Mouse (Mus musculus) spleen, adult 2 months (tissue): ENCODE data around the gene Lrfn3. TPM values are rescaled to one million over a fixed set of nuclear protein-coding genes. Genes with fewer than 3 reads are reported as not detected.
A peak's percentile ranks its signal among the peaks of the same experiment; 100 is the strongest.

Source experiments
- DNase-seq, 2 experiments: peaks; one replicate each; pipeline versions ENCODE4 v3.0.0 to v3.0.0-alpha.2; 2012 to 2021; ENCODE audit warnings: low spot score in 2 of 2, low read depth in 1 of 2
- H3K27ac ChIP-seq: fragments of 200-500 bp; 2 replicates; pipeline ENCODE4 v1.5.1; 2012; ENCODE audit warnings: low read length, inconsistent platforms; ENCODE audit not compliant: insufficient read depth
- H3K27me3 ChIP-seq: fragments of 200-500 bp; 2 replicates; pipeline ENCODE4 v1.6.1; 2012; ENCODE audit warnings: mild to moderate bottlenecking, moderate library complexity, low read length, inconsistent platforms; ENCODE audit not compliant: control insufficient read depth, insufficient read depth
- H3K36me3 ChIP-seq: fragments of 200-500 bp; 2 replicates; pipeline ENCODE4 v1.6.1; 2012; ENCODE audit warnings: mild to moderate bottlenecking, low read length, inconsistent platforms; ENCODE audit not compliant: control insufficient read depth, insufficient read depth
- H3K4me1 ChIP-seq: fragments of 200-500 bp; 2 replicates; pipeline ENCODE4 v1.6.1; 2011; ENCODE audit warnings: inconsistent platforms; ENCODE audit not compliant: control insufficient read depth, insufficient read depth, insufficient read length
- H3K4me3 ChIP-seq: fragments of 200-500 bp; 2 replicates; pipeline ENCODE4 v1.5.1; 2011; ENCODE audit warnings: mild to moderate bottlenecking, inconsistent platforms; ENCODE audit not compliant: insufficient read depth, insufficient read length; ENCODE audit errors: extremely low read depth
- CTCF ChIP-seq: fragments of 200-500 bp; IDR thresholded peaks from 2 replicates; pipeline ENCODE4 v1.5.1; 2011; ENCODE audit warnings: mild to moderate bottlenecking, inconsistent platforms; ENCODE audit not compliant: insufficient read depth, insufficient read length, insufficient replicate concordance; ENCODE audit errors: extremely low read depth
- POLR2A ChIP-seq: fragments of 200-500 bp; IDR thresholded peaks from 2 replicates; pipeline ENCODE4 v1.6.1; 2011; ENCODE audit warnings: low read depth, low read length, inconsistent platforms
- WGBS: fragments of 180-500 bp; shearing (Covaris S2); methylation state at CpG from one replicate; pipeline ENCODE4 v1.1.7; 2018; 5-methylcytosine and 5-hydroxymethylcytosine counted together
- polyA plus RNA-seq: library from polyadenylated mRNA; depleted of rRNA; stranded (reverse); fragments of >200 nt; gene quantifications from 2 replicates; pipeline ENCODE4 v1.2.3, GENCODE M21; 2012

Lrfn3 gene
- polyA plus RNA-seq, 1 experiment: 2.7 TPM

DNA sequence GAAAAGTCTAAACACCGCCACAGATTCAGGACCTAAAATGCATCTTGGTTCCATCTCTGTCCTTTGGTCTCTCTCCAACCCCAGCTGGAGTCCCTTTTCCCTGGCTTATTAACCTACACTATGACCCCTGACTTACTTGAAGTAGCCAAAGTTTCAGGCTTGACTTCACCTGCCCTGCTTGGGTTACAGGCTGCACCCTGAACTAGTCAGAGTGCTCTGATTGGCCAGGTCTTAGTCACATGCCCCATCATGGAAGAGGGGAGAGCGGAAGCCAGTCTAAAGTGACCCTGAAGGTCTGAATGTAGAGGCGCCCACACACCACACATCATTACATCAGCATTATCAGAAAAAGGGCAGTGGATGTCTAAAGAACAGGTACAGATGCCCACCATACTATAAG is 44.4 kb downstream of the Lrfn3 start:
- peaks cover 5% of the 10 kb centered on the region; the same call in 1 of the 2 replicates for H3K4me1 ChIP-seq
- no peak for DNase-seq
- H3K27ac ChIP-seq: no peak overlapping the region
- H3K4me3 ChIP-seq: no peak overlapping the region
- peaks cover 1% of the 10 kb centered on the region for H3K36me3 ChIP-seq
- no peak for TF ChIP-seq POLR2A
- TF ChIP-seq CTCF: no peak
- H3K27me3 ChIP-seq: no peaks in the 10 kb centered on the region
- 98% methylated on average over 3 of the region's 3 CpGs for WGBS

DNA sequence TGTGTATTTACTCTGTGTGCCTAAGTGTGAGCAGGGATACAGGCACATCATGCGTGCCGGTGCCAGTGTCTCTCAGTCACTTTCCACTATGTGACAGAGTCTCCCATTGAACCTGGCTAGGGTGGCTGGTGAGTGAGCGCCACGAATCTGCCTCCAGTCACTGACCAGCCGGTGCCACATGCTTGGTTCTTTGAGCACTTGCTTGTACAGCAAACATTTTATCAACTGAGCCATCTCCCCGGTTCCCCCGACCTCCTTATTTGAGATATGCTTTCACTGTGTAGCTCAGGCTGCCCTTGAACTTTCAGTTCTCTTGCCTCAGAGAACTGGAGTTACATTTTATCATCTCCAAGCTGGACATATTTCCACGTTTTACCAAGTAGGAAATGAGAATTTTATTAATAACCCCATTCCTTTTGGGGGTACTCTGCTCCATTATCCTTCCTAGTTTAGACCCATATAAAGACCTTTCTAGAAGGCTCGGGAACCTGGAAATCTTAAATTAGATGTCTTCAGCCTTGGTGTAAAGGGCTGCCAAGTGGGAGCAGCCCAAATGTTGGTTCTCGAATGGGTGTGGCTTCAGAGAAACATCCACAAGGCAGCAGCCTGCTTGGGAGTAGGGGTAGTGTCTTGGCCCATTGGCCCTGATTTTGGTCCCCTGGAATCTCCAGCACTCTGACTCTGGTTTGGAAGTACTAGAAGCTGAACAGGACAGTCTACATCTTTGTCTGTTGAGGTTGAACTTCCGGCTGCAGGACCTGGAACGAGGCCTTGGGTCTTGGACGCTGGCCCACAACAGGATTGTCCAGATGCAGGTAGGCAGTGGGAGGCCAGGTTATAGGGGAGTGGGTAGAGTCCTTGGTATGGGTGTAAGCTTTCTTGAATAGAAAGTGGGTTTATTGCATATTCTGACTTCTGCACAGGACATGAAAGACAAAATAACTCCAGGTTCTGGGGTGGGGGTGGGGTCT is 46.7 kb downstream of the Lrfn3 start:
- Histone ChIP-seq H3K36me3 (peaks cover 3% of the 10 kb centered on the region), H3K4me3 (no peak overlapping the region), H3K27me3 (no peaks in the 10 kb centered on the region), H3K4me1 (peaks cover 2% of the 10 kb centered on the region; the same call in 1 of the 2 replicates), H3K27ac (no peak overlapping the region)
- no peak for DNase-seq
- WGBS: 81% methylated on average over 13 of the region's 13 CpGs
- TF ChIP-seq CTCF (no peak), POLR2A (no peak)

DNA sequence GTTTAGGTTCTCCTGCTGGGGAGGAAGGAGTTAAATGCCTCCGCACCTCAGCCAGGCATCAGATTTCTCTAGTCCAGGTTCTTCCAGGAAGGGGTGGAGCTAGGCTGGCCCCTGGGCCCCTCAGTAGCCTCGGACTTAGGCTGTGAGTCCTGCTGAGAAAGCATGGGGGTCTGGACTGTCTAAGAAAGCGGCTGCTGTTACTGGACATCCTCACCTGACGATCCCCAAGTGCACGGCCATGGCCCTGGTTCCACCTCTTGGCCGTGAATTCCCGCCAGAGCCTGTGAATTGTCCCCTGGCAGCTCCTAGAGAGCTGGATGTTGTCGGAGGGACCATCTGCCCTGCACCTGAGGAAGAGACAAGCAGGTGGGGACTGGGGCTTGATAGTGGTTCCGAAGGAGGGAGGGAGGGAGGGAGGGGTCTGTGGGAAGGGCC is 47.8 kb downstream of the Lrfn3 start, which contains the start of gene Syne4:
Syne4 (plus strand) TSS at position 87 of the 435 bp plus-strand sequence.
- TF ChIP-seq CTCF (no peak), POLR2A (no peak)
- H3K4me3 ChIP-seq: no peak within 1 kb of the TSS
- no peaks in the 10 kb centered on the region for H3K4me1 ChIP-seq
- DNase-seq: no peak
- WGBS: 57% methylated on average over 9 of the region's 9 CpGs
- H3K27ac ChIP-seq: no peak within 1 kb of the TSS
- H3K27me3 ChIP-seq: no peaks in the 10 kb centered on the region
- H3K36me3 ChIP-seq: peaks cover 3% of the 10 kb centered on the region

DNA sequence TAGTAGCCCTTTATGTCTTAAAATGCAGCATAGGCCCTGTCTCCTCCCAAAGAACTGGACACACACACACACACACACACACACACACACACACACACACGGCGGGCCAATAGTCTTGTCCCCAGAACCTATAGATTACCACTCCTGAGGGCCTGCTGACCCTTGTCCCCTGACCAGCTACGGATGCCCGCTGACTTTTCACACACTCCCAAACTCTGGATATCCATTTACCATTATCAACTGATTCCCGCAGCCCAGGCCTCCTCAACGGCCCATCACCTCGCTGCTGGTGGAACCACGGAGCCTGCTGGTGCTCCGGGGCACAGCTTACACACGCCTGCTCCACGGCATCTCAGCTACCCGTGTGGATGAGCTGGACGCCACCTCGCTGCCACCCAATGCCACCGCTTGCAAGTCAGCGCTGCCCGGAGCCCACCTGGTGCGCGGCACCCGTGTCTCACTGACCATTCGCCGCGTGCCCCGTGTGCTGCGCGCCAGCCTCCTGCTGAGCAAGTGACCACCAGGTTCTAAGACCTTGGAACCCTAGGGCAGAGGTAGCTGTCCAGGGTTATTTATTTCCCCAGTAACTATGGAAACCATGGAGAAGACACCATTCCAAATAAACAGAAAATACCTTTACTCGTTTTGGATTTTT is 48.8 kb downstream of the Lrfn3 start:
- no peak overlapping the region for H3K4me3 ChIP-seq
- DNase-seq: no peak
- H3K27ac ChIP-seq: no peak overlapping the region

DNA sequence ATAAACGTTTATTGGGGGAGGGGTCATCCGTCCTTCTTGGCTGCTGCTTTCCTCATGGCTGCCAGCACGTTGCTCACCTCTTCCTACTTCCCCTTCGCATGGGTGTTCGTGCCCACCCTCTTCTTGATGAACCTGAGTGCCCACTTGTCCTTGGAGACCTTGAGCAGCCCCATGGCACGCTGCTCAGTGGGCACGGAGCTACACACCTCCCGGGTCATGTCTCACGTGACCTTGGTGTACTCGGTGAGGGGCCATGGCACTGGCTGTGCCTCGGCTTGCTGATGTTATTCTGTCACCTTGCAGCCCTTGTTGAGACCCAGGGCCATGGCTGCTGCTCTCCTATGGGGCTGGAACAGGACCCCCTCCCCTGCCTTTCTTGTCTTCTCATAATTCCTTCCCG is 52.4 kb downstream of the Lrfn3 start:
- 89% methylated on average over 12 of the region's 12 CpGs for WGBS
- H3K36me3 ChIP-seq: peaks cover 3% of the 10 kb centered on the region
- no peak for DNase-seq
- peaks cover 3% of the 10 kb centered on the region; the same call in 1 of the 2 replicates for H3K4me1 ChIP-seq
- no peak overlapping the region for H3K4me3 ChIP-seq
- H3K27me3 ChIP-seq: no peaks in the 10 kb centered on the region
- H3K27ac ChIP-seq: no peak overlapping the region
- TF ChIP-seq POLR2A (no peak), CTCF (no peak)

More for the DNA sequence above, 48.8 kb downstream of the Lrfn3 start:
- peaks cover 3% of the 10 kb centered on the region for H3K36me3 ChIP-seq
- H3K27me3 ChIP-seq: no peaks in the 10 kb centered on the region
- peaks cover 3% of the 10 kb centered on the region; the same call in 1 of the 2 replicates for H3K4me1 ChIP-seq
- TF ChIP-seq POLR2A: no peak
- TF ChIP-seq CTCF: no peak
- 90% methylated on average over 27 of the region's 27 CpGs for WGBS

DNA sequence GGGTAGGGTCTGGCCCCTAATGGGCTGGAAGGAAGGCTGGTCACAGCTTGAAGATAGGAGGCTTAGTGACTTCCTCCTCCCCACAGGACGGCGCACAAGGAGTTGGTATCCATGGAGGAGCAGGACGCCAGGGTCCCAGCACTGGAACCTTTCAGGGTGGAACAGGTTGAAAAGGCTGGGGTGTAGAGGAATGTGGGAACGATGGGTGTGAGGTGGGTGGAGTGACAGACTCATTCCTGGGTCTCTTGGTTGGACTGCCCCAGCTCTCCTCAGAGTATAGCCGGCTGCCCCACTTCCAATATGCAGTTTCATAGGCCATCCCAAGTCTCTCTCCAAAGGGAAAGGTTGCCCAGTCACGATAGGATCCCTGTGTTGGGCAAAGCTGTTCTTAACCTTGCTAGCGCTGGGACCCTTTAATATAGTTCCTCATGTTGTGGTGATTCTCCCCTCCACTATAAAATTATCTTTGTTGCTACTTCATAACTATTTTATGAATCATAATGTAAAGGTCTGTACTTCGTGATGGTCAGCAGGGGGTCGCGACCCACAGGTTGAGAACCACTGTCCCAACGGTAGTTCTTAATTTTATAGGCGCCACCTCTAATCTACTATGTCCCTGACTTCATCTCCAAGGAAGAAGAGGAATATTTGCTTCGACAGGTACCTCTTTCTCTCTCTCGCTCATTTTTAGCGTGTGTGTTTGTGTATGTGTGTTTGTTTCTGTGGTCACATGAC is 53.0 kb downstream of the Lrfn3 start:
- TF ChIP-seq POLR2A (no peak), CTCF (no peak)
- 64% methylated on average over 15 of the region's 15 CpGs for WGBS
- no peak for DNase-seq
- H3K4me1 ChIP-seq: peaks cover 3% of the 10 kb centered on the region; the same call in 1 of the 2 replicates
- H3K36me3 ChIP-seq: peaks cover 3% of the 10 kb centered on the region
- H3K27ac ChIP-seq: no peak overlapping the region
- H3K27me3 ChIP-seq: no peaks in the 10 kb centered on the region
- peak overlapping the region; percentile 70 for H3K4me3 ChIP-seq
